Mouse (Mus musculus) thymus, adult 2 months (tissue): Measurements from ENCODE around the gene Tgfb1i1.

ENCODE experiments used
- CTCF ChIP-seq: fragments of 200-500 bp; IDR thresholded peaks from 2 replicates; pipeline ENCODE4 v1.5.1; 2012; ENCODE audit warnings: mild to moderate bottlenecking, control low read depth, low read length, moderate library complexity, borderline replicate concordance; ENCODE audit not compliant: control insufficient read depth, poor library complexity, insufficient read depth; ENCODE audit errors: extremely low read depth
- POLR2A ChIP-seq: fragments of 200-500 bp; IDR thresholded peaks from 2 replicates; pipeline ENCODE4 v1.6.1; 2012; ENCODE audit warnings: mild to moderate bottlenecking, low read length, control low read depth, moderate library complexity; ENCODE audit not compliant: control insufficient read depth, poor library complexity, insufficient read depth; ENCODE audit errors: extremely low read depth

- TF ChIP-seq POLR2A: no peak
- no peak for TF ChIP-seq CTCF
These were observed 19.4 kb downstream of the Tgfb1i1 start for GRCm38 (mm10) chr7:128266056-128266455.
